Mouse (Mus musculus) lung, embryonic 14.5 days (tissue): ENCODE measurements around the gene Gm43738. TPM values are rescaled to one million over a fixed set of nuclear protein-coding genes. Genes with fewer than 3 reads are reported as not detected.

ENCODE experiments used
- ATAC-seq: fragments of 200-750 bp; cut with Nextera tagmentation; 2 replicates; pipeline ENCODE4 v1.8.0; 2017; ENCODE audit warnings: mild to moderate bottlenecking, moderate TSS enrichment, moderate library complexity; ENCODE audit not compliant: insufficient read depth
- DNase-seq: peaks from one replicate; pipeline ENCODE4 v3.0.0-alpha.2; 2015
- H3K27ac ChIP-seq: fragments of 300-500 bp; sonication (generic); 2 replicates; pipeline ENCODE4 v1.5.1; 2014; ENCODE audit warnings: low read depth, mild to moderate bottlenecking, moderate library complexity
- H3K27me3 ChIP-seq: fragments of 300-500 bp; sonication (generic); 2 replicates; pipeline ENCODE4 v1.6.1; 2014; ENCODE audit warnings: low read length, control low read depth; ENCODE audit not compliant: insufficient read depth
- H3K36me3 ChIP-seq: fragments of 300-500 bp; sonication (generic); 2 replicates; pipeline ENCODE4 v1.6.1; 2014; ENCODE audit warnings: control low read depth; ENCODE audit not compliant: insufficient read depth
- H3K4me1 ChIP-seq: fragments of 300-500 bp; sonication (generic); 2 replicates; pipeline ENCODE4 v1.6.1; 2014; ENCODE audit warnings: antibody characterized with exemption, control low read depth; ENCODE audit not compliant: insufficient read depth
- H3K4me2 ChIP-seq: fragments of 300-500 bp; sonication (generic); 2 replicates; pipeline ENCODE4 v1.6.1; 2014; ENCODE audit warnings: mild to moderate bottlenecking
- H3K4me3 ChIP-seq: fragments of 300-500 bp; sonication (generic); 2 replicates; pipeline ENCODE4 v1.5.1; 2014; ENCODE audit warnings: low read depth, low read length
- H3K9ac ChIP-seq: fragments of 300-500 bp; sonication (generic); 2 replicates; pipeline ENCODE4 v1.6.1; 2014
- H3K9me3 ChIP-seq: fragments of 300-500 bp; sonication (generic); 2 replicates; pipeline ENCODE4 v1.6.1; 2016; ENCODE audit warnings: low read depth, low read length, control low read depth
- CTCF ChIP-seq: IDR thresholded peaks from 2 replicates; pipeline ENCODE4 v1.5.1; 2016; ENCODE audit warnings: antibody characterized with exemption, low read depth
- WGBS: fragments of 180-500 bp; shearing (Covaris S2); extraction: QIAGEN DNeasy Blood & Tissue Kit; methylation state at CpG from one replicate; pipeline ENCODE4 v1.1.7; 2014; 5-methylcytosine and 5-hydroxymethylcytosine counted together
- polyA plus RNA-seq: library from polyadenylated mRNA; unstranded; fragments of >200 nt; fragmentation: Nextera tagmentation; extraction: Ambion mirVana; gene quantifications from 2 replicates; pipeline ENCODE4 v1.2.1, GENCODE M21; 2014

The Gm43738 gene
- polyA plus RNA-seq, 1 experiment from 2014 or later = not detected

GRCm38 (mm10) chr3:89102495-89103290, 1.8 kb upstream of the Gm43738 start:
- ATAC-seq = no peak
- WGBS = 54% methylated on average over 12 of the region's 12 CpGs

GRCm38 (mm10) chr3:89101812-89102494, 1.1 kb upstream of the Gm43738 start, which contains the start of gene Fdps:
Fdps (minus strand) TSS chr3:89101959.
- Histone ChIP-seq H3K27me3 (no peaks in the 10 kb centered on the region), H3K9me3 (no peaks in the 10 kb centered on the region), H3K9ac (peak within 1 kb of the TSS; percentile 67), H3K4me1 (peaks cover 5% of the 10 kb centered on the region), H3K4me2 (peak within 1 kb of the TSS; percentile 92), H3K27ac (peak within 1 kb of the TSS; percentile 75; the same call in 1 of the 2 replicates), H3K4me3 (peak within 1 kb of the TSS; percentile 71), H3K36me3 (peaks cover 32% of the 10 kb centered on the region)
- WGBS = under 1% methylated on average over 26 of the region's 26 CpGs
- peak; percentile 100 for ATAC-seq
- DNase-seq = peak; percentile 100
- TF ChIP-seq CTCF = no peak; the same call in 1 of the 2 replicates

More at GRCm38 (mm10) chr3:89102495-89103290, 1.8 kb upstream of the Gm43738 start:
- H3K36me3 ChIP-seq = peaks cover 24% of the 10 kb centered on the region
- H3K27me3 ChIP-seq = no peaks in the 10 kb centered on the region
- peaks cover 5% of the 10 kb centered on the region for H3K4me1 ChIP-seq
- H3K9ac ChIP-seq = no peak overlapping the region
- peak overlapping the region; percentile 92 for H3K4me2 ChIP-seq
- H3K27ac ChIP-seq = peak overlapping the region; percentile 26; the same call in 1 of the 2 replicates
- no peak for DNase-seq
- no peak for TF ChIP-seq CTCF
- peak overlapping the region; percentile 71 for H3K4me3 ChIP-seq
- H3K9me3 ChIP-seq = no peaks in the 10 kb centered on the region

- TF ChIP-seq CTCF = no peak
- peaks cover 37% of the 10 kb centered on the region for H3K36me3 ChIP-seq
- ATAC-seq (peak; percentile 24; the same call in 1 of the 2 replicates), DNase-seq (no peak)
- H3K27me3 ChIP-seq = no peaks in the 10 kb centered on the region
- H3K4me2 ChIP-seq = peak overlapping the region; percentile 92
- H3K4me3 ChIP-seq = peak overlapping the region; percentile 71
- H3K27ac ChIP-seq = peak overlapping the region; percentile 75; the same call in 1 of the 2 replicates
- peak overlapping the region; percentile 67 for H3K9ac ChIP-seq
- H3K9me3 ChIP-seq = no peaks in the 10 kb centered on the region
- H3K4me1 ChIP-seq = peaks cover 5% of the 10 kb centered on the region
- under 1% methylated on average over 19 of the region's 19 CpGs for WGBS
Observed at GRCm38 (mm10) chr3:89101459-89101811, 536 bp upstream of the Gm43738 start.

- H3K4me3 ChIP-seq = no peak overlapping the region
- no peaks in the 10 kb centered on the region for H3K9me3 ChIP-seq
- DNase-seq (no peak), ATAC-seq (no peak)
- 81% methylated on average over 10 of the region's 10 CpGs for WGBS
- H3K27me3 ChIP-seq = peaks cover 19% of the 10 kb centered on the region
- no peak overlapping the region for H3K9ac ChIP-seq
- H3K36me3 ChIP-seq = peaks cover 51% of the 10 kb centered on the region
- H3K27ac ChIP-seq = no peak overlapping the region
- no peak overlapping the region for H3K4me2 ChIP-seq
- TF ChIP-seq CTCF = no peak
- H3K4me1 ChIP-seq = peaks cover 8% of the 10 kb centered on the region; the same call in 1 of the 2 replicates
Observed at GRCm38 (mm10) chr3:89094021-89094420, 6.9 kb downstream of the Gm43738 start.

- H3K27me3 ChIP-seq = peaks cover 23% of the 10 kb centered on the region
- DNase-seq (peak; percentile 91), ATAC-seq (peak; percentile 49)
- H3K4me2 ChIP-seq = peak within 1 kb of the TSS; percentile 100
- H3K4me3 ChIP-seq = peak within 1 kb of the TSS; percentile 67
- no peak within 1 kb of the TSS for H3K27ac ChIP-seq
- H3K9ac ChIP-seq = peak within 1 kb of the TSS; percentile 30; the same call in 1 of the 2 replicates
- H3K36me3 ChIP-seq = peaks cover 43% of the 10 kb centered on the region
- no peaks in the 10 kb centered on the region for H3K9me3 ChIP-seq
- TF ChIP-seq CTCF = no peak
- WGBS = 3% methylated on average over 18 of the region's 18 CpGs
- peaks cover 8% of the 10 kb centered on the region; the same call in 1 of the 2 replicates for H3K4me1 ChIP-seq
Observed at GRCm38 (mm10) chr3:89093175-89093574, 7.7 kb downstream of the Gm43738 start, which contains the start of gene Rusc1. Rusc1 (minus strand) TSS chr3:89093311.

- 25% methylated on average over 11 of the region's 11 CpGs for WGBS
- ATAC-seq = no peak
- TF ChIP-seq CTCF = no peak
- Histone ChIP-seq H3K27ac (no peak overlapping the region), H3K4me3 (peak overlapping the region; percentile 26), H3K9ac (peak overlapping the region; percentile 30; the same call in 1 of the 2 replicates), H3K36me3 (peaks cover 42% of the 10 kb centered on the region), H3K4me1 (peaks cover 14% of the 10 kb centered on the region), H3K4me2 (peak overlapping the region; percentile 100), H3K27me3 (peaks cover 23% of the 10 kb centered on the region), H3K9me3 (no peaks in the 10 kb centered on the region)
- DNase-seq = no peak
Observed at GRCm38 (mm10) chr3:89092509-89093090, 8.3 kb downstream of the Gm43738 start.
